Mouse (Mus musculus) adrenal gland, adult 18-20 months (tissue): ENCODE results near the gene Mtif3. TPM values are rescaled to one million over a fixed set of nuclear protein-coding genes. Genes with fewer than 3 reads are reported as not detected.
A peak's percentile ranks its signal among the peaks of the same experiment; 100 is the strongest.
"Not testable (repeated sequence)": the region's sequence is repeated elsewhere in the genome, so short reads cannot be mapped to it uniquely, and the experiment has no call there.

Experiments used
- DNase-seq, 2 experiments: peaks; one replicate each; pipeline ENCODE4 v3.0.0; 2021 to 2022; ENCODE audit warnings: low spot score in 2 of 2
- total RNA-seq, 2 experiments: library from RNA; stranded (reverse); gene quantifications; 1 replicate in 1 of 2; 2 replicates in 1 of 2; pipeline ENCODE4 v1.2.3; 2021

Mtif3 gene
- total RNA-seq, 2 experiments from 2014 or later: 23.5 to 31.9 TPM

GRCm38 (mm10) chr5:146955651-146956050, 7.9 kb downstream of the Mtif3 start:
- DNase-seq: no peak

- DNase-seq: no peak
Observed at GRCm38 (mm10) chr5:146954576-146954975, 9.0 kb downstream of the Mtif3 start.

- DNase-seq: peak; percentile 73 to 74
Observed at GRCm38 (mm10) chr5:146948508-146949088, 15.0 kb downstream of the Mtif3 start, which contains the start of gene Gtf3a. Gtf3a (plus strand) TSS chr5:146948657.

- DNase-seq: no peak
Observed at GRCm38 (mm10) chr5:146948041-146948507, 15.5 kb downstream of the Mtif3 start.

GRCm38 (mm10) chr5:146947497-146947896, 16.1 kb downstream of the Mtif3 start:
- no peak for DNase-seq

GRCm38 (mm10) chr5:146946682-146947081, 16.9 kb downstream of the Mtif3 start:
- no peak for DNase-seq

- DNase-seq: no peak
Observed at GRCm38 (mm10) chr5:146944568-146944967, 19.0 kb downstream of the Mtif3 start.

GRCm38 (mm10) chr5:146942965-146943364, 20.6 kb downstream of the Mtif3 start:
- no peak for DNase-seq

GRCm38 (mm10) chr5:146941939-146942338, 21.7 kb downstream of the Mtif3 start:
- DNase-seq: not testable (repeated sequence)

GRCm38 (mm10) chr5:146940219-146940618, 23.4 kb downstream of the Mtif3 start:
- DNase-seq: no peak

GRCm38 (mm10) chr5:146939109-146939796, 24.3 kb downstream of the Mtif3 start:
- DNase-seq: no peak

- DNase-seq: no peak
Observed at GRCm38 (mm10) chr5:146937541-146938503, 25.8 kb downstream of the Mtif3 start.

- DNase-seq: no peak
Observed at GRCm38 (mm10) chr5:146933466-146933865, 30.1 kb downstream of the Mtif3 start.

- no peak for DNase-seq
Observed at GRCm38 (mm10) chr5:146931904-146932553, 31.6 kb downstream of the Mtif3 start.

GRCm38 (mm10) chr5:146931422-146931821, 32.2 kb downstream of the Mtif3 start:
- DNase-seq: no peak

- no peak for DNase-seq
Observed at GRCm38 (mm10) chr5:146926673-146927072, 36.9 kb downstream of the Mtif3 start.

GRCm38 (mm10) chr5:146923547-146923946, 40.1 kb downstream of the Mtif3 start:
- DNase-seq: no peak

- DNase-seq: no peak
Observed at GRCm38 (mm10) chr5:146921224-146921623, 42.4 kb downstream of the Mtif3 start.

- no peak for DNase-seq
Observed at GRCm38 (mm10) chr5:146920314-146921161, 43.1 kb downstream of the Mtif3 start.

GRCm38 (mm10) chr5:146919874-146920273, 43.7 kb downstream of the Mtif3 start:
- DNase-seq: no peak
